Mouse (Mus musculus) liver, embryonic 14.5 days (tissue): ENCODE measurements at regions not wholly inside any gene's neighbourhood (a gene's known extent, or its start where the extent isn't known, plus 50 kb on each side); places are given as distances from the start of the nearest gene placed in this dataset.

Experiments
- CTCF ChIP-seq: IDR thresholded peaks from 2 replicates; pipeline ENCODE4 v1.5.1; 2016; ENCODE audit warnings: antibody characterized with exemption, low read depth, control low read depth
- EP300 ChIP-seq: IDR thresholded peaks from 2 replicates; pipeline ENCODE4 v1.6.1; 2016; ENCODE audit warnings: antibody characterized with exemption, low read depth

- TF ChIP-seq CTCF (no peak), EP300 (no peak)
Measured at GRCm38 (mm10) chr1:61143754-61144066, 166.0 kb downstream of the Icos start.
